Mouse (Mus musculus): ENCODE data around the gene Clrn2.
A peak's percentile ranks its signal among the peaks of the same experiment; 100 is the strongest.

Gene Clrn2

GRCm38 (mm10) chr5:45449831-45450716 lies 3.5 kb upstream of the Clrn2 start, which contains the start of gene Qdpr:
Gene Qdpr (minus strand): TSS chr5:45450236.
- DNase-seq (ENCODE audit: low spot score in 2 of 2): peak; percentile 87 to 93

GRCm38 (mm10) chr5:45454456-45454855 lies 905 bp downstream of the Clrn2 start:
- DNase-seq (ENCODE audit: low spot score in 2 of 2): no peak

- no peak for DNase-seq (ENCODE audit: low spot score in 2 of 2)
These were observed 19.4 kb downstream of the Clrn2 start for GRCm38 (mm10) chr5:45472880-45473450.

- no peak for DNase-seq (ENCODE audit: low spot score in 2 of 2)
These were observed 20.0 kb downstream of the Clrn2 start for GRCm38 (mm10) chr5:45473521-45473920.

DNA sequence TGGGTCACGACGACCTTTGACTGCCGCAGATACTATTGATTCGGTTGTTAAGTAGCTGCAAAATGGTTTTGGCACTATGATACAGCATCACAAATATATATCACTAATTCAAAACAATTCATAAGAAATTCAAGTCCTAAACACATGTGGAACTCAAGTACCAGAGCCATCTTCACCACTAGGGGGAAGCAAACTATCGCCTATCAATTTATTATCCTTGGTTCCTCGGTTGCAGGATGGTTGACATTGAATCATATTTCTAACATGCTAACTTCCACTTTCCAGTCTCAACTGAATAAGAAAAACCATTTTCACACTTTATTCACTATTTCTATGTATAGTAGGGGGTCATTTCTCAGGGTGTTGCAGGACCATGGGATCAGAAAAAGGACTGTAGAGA lies 20.7 kb downstream of the Clrn2 start:
- DNase-seq (ENCODE audit: low spot score in 2 of 2): peak in 1 of 2 experiments; percentile 7

GRCm38 (mm10) chr5:45474758-45475157 lies 21.2 kb downstream of the Clrn2 start:
- DNase-seq (ENCODE audit: low spot score in 2 of 2): no peak

GRCm38 (mm10) chr5:45475771-45476170 lies 22.2 kb downstream of the Clrn2 start:
- DNase-seq (ENCODE audit: low spot score in 2 of 2): no peak

DNA sequence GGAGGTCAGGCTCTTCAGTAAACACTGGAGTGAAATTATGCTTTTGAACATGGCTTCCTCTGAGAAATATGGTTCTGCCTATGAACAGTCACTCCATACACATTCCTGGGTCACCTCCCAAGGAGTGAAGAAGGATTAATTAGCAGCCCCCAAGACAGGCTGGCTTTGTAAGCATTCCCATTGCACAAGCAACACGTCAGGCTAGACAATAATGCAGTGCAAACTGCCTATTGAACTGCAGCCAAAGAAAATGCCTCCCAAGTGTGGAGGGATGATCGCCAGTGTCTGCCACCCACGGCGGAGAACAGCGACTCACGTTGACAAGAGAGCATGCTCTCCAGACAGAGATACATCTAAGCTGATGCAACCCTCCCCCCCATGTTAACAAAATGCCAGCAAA lies 22.7 kb downstream of the Clrn2 start:
- no peak for DNase-seq (ENCODE audit: low spot score in 2 of 2)

GRCm38 (mm10) chr5:45477601-45478000 lies 24.1 kb downstream of the Clrn2 start:
- no peak for DNase-seq (ENCODE audit: low spot score in 2 of 2)

DNA sequence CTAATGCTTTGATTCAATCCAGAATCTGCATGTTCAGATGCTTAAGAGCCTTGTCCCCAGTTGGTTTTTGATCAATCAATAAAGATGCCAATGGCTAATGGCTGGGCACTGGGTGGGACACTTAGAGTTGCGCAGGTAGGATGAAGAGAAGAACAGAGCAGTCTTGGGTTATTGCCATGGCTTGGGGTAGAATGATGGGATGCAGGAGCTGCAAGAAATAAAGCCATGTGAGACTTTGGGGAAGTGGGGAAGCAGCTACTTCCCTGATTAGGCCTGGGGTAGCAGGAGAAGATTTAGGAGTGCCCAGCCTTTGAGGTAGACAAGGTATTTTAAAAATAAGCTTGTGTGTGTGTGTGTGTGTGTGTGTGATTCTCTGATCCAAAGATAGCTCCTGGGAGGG lies 26.5 kb downstream of the Clrn2 start:
- DNase-seq (ENCODE audit: low spot score in 2 of 2): no peak

DNA sequence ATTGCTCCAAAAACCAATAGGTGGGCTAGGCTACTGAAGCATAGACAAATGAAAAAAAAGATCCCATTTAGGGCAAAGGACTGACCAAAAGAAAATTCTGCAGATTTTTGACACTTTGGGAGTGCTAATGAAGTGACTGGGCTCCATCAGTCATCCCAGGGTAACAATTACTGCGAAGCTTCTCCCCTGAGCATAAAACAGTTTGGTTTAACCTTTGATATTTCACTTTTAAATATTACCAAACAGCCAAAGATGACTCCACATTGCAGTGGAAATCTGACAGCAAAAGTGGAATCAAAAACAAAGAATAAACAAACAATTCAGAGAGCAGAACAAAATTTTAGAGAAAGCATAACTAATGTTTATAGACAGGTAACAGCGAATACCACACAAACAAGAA lies 27.6 kb downstream of the Clrn2 start:
- DNase-seq (ENCODE audit: low spot score in 2 of 2): no peak

GRCm38 (mm10) chr5:45482607-45483006 lies 29.1 kb downstream of the Clrn2 start:
- DNase-seq (ENCODE audit: low spot score in 2 of 2): no peak

DNA sequence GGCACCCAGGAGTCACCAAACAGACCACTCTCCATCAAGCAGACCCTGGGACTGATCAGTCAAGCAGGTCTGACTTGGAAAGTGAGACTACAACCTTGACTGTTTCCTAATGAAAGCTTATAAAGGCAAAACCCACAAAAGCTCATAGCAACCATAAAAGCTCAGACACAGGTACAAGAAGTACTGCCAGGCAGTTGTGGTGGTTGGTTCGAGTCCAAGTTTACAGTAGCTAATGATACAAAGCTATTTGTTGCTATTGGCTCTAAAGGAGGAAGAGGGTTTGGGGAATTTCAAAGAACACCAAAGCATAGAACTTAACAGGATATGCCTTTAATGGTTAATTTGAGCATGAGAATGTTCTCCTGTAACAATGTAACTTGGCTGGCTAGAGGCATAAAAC lies 30.1 kb downstream of the Clrn2 start:
- DNase-seq (ENCODE audit: low spot score in 2 of 2): no peak

DNA sequence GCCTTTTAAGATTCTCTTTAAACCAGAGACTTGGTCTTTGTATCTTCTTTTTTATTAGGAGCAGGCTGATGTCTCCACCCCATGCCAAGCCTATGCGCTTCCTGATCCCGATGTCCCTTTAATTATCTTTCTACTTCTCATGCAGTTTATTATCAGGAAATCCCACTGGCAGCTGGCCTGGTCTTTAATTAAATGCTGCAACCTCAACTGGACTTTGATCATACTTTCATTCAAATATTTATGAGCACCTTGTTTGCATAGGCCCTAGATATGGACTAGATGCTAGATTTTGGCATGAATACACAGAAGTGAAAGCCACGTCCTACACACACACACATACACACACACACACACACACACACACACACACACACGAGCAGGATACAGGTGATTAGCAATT lies 38.2 kb downstream of the Clrn2 start:
- DNase-seq (ENCODE audit: low spot score in 2 of 2): no peak

DNA sequence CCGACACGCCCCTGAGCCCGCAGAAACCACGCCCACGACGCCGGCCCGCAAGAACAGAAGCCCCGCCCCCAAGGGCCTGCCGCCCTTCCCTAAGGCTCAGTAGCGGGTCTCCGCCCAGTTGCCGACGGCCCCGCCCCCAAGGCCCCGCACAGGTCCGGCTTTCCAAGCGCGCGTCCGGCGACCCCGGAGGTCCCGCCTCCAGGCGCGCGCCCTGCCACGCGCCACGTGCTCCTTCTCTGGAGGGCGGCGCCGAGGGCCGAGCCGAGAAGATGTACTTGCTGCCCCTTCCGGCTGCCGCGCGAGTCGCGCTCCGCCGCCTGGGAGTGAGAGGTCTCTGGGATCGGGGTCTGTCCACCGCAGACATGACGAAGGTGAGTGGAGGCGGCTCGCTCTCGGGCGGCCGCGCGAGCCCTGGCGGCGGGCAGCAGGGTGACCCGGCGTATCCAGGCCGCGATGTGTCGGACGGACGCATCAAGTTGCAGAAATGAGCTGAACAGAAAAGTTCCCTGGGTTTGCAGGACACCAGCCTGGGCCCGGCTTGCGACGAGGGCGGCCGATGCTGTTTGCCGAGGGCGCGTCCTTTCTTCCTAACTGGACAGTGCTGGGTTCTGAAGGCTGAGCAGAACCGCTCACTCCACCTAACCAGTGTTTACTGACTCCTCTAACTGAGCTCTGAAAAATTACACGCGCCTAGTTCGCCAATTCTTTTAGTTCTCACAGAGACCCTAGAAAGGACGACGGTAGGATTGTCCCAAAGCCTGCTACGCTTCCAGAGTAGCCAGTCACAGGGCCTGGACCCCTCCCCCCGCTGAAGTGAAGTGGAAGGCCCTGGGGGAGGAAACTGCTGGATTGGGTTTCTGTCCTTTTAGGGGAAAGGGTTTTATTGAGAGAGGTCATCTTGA lies 39.9 kb downstream of the Clrn2 start, which contains the start of gene Lap3:
Gene Lap3, plus strand, starts transcription at position 184 of the 902 bp plus-strand sequence.
- peak; percentile 98 to 99 for DNase-seq (ENCODE audit: low spot score in 2 of 2)

DNA sequence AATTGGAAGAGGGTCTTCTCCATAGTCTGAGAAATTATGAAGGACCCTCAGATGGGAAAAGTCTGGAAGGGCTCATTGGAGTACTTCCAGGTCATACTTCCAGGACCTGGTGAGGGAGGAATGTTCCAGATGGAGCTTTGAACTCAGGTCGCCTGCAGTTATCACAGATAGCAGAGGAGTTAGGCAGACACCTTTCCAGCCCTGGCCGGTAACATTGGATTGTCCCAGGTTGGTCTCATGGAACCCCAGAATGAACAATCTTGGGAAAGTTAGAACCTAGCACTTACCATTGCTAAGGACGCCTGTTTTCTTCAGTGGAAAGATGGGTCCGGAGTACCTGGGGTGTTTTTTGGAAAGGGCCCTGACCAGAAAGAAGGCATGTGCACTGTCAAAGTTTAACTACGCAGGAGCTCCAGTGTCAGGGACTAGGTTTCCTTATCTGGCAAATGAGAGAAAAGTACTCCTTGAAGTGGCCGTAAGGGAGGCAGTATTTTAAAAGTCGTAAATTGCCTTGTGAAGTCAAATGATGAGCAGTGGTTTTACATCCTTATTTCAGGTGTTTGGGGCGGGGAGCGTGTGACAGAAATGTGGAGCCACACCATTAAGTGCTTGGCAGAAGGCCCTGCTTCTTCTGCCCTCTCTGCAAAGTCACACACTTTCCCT lies 40.7 kb downstream of the Clrn2 start:
- DNase-seq (ENCODE audit: low spot score in 2 of 2): no peak

DNA sequence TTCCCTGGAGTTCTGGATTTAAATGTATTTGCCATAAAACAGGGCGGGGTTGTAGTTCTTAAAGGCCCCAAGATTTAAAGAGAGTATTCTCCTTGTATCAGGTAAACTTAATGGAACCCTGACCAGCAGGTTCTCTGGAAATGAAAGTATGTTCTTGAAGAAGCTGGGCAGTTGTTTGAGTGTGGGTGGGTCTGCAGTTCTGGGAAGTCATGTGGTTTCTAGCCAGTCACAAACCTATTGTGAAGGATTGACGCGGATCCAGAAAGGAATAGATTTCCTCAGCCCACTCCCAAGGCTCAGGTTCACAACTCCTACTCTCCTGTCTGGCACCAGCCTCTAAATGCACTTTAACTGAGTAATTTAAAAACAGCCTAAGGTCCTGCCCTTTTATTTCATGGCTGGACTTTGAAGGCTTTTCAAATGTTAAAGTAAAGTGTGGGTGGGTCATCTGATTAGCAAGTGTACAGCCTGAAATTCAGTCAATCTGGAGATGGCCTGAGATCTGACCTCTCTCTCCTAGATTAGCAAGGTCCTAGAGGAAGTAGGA lies 42.0 kb downstream of the Clrn2 start:
- no peak for DNase-seq (ENCODE audit: low spot score in 2 of 2)

- no peak for DNase-seq (ENCODE audit: low spot score in 2 of 2)
These were observed 42.5 kb downstream of the Clrn2 start for GRCm38 (mm10) chr5:45496042-45496441.

DNA sequence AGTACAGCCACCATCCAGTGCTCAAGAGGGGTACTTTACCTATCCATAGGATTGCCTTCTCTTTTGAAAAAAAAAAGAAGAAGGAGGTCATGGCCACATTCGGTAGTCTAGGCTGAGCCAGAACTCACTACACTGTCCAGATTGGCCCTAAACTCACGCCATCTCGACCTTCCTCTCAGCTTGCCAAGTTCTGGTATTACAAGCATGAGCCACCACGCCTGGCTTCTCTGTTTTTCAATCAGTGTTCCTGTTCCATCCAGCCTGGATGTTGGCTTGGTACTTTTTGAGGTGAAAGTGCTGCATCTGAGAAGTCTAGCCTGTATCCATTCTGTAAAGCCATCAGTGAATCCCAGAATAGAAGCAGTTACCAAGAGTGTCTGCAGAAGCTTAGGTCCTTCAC lies 42.9 kb downstream of the Clrn2 start:
- DNase-seq (ENCODE audit: low spot score in 2 of 2): no peak

DNA sequence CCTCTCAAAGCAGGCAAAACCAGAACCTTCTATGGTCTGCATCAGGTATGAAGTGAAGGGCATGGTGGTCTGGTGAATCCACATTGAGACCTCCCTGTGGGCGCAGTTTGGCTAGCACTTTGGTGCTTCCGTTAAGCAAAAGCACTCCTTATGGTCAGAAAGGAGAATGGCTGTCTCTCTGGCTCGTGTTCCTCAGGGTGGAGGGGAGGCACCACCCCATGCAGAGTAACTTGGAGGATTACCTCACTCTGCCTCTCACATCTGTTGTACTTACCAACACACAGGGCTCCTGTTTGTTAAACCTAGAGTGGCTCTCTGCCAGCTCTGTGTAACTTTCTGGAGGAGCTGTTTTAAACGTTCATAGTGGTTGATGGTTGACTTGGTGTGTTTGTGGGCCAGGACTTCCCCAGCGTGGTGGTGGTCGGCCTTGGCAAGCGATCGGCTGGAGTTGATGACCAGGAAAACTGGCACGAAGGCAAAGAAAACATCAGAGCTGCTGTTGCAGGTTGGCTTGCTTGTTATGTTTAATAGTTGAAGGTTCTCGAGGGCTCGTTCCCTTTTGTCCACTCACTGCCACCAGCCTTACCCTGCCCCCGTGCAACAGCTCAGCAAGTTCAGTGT lies 43.5 kb downstream of the Clrn2 start:
- no peak for DNase-seq (ENCODE audit: low spot score in 2 of 2)

DNA sequence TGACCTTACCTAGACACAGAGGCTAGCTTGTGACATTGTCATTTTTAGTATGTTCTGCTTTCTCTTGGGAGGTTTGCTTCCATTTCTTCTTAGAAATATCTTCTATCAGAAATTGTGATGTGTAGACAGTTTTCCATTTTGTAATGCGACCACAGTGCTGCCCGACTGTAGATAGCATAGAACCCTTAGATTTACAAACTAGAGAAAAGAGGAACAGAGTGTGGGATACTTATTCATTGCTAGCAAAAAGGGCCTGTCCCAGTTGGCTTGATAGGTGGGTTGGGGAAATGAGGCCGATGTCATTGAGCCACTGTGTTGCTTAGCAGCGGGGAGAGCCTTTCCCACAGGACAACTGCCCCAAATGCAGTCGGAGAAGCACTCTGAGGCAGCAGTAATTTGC lies 44.0 kb downstream of the Clrn2 start:
- no peak for DNase-seq (ENCODE audit: low spot score in 2 of 2)
